Mouse (Mus musculus): ENCODE measurements around the gene Klc1. TPM values are rescaled to one million over a fixed set of nuclear protein-coding genes. Genes with fewer than 3 reads are reported as not detected.

The Klc1 gene
- polyA plus RNA-seq, 1 experiment from 2014 or later = 189 TPM

DNA sequence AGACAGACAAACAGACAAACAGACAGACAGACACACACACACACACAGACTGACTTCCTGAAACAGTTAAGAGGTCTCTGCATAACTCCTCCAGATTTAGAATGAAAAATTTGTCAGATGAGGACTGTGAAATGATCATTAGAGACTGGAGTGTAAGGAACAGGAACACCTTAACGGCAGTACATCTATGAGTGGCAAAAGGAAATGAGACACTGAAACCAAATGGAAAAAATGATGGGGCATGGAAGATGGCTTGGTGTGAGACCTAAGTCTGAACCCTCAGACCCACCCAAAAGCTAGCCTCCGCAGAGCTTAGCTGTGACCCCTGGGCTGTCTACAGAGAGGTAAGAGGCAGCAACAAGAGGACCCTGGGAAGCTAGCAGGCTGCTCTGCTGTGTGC, 96.8 kb downstream of the Klc1 start:
- Histone ChIP-seq H3K27me3 (ENCODE audit: low read depth, poor library complexity, severe bottlenecking) (no peaks in the 10 kb centered on the region), H3K4me3 (no peak overlapping the region), H3K9me3 (replicated peaks) (no peaks in the 10 kb centered on the region), H3K27ac (replicated peaks) (no peak overlapping the region), H3K4me1 (no peaks in the 10 kb centered on the region), H3K36me3 (no peaks in the 10 kb centered on the region)
- 87% methylated on average over 2 of the region's 2 CpGs for whole genome bisulfite sequencing
- no peak for DNase-seq (ENCODE audit: low spot score)

Other genes with a start within 250 kb of the Klc1 start
- gene Eif5, start 220.8 kb upstream of the Klc1 start, polyA plus RNA-seq (2016; fragmentation: Nextera tagmentation; extraction: Ambion mirVana) = 713 and 786 TPM in 2 replicates
- 44.2 and 47.4 TPM in 2 replicates for gene Mark3, start 184.3 kb upstream of the Klc1 start, polyA plus RNA-seq (2016; fragmentation: Nextera tagmentation; extraction: Ambion mirVana)
- gene Ckb, start 86.5 kb upstream of the Klc1 start, polyA plus RNA-seq (2016; fragmentation: Nextera tagmentation; extraction: Ambion mirVana) = 2,837 and 3,349 TPM in 2 replicates
- gene Trmt61a, start 80.7 kb upstream of the Klc1 start, polyA plus RNA-seq (2016; fragmentation: Nextera tagmentation; extraction: Ambion mirVana) = 18.4 and 18.7 TPM in 2 replicates
- 57.2 and 62.0 TPM in 2 replicates for gene Bag5, start 45.6 kb upstream of the Klc1 start, polyA plus RNA-seq (2016; fragmentation: Nextera tagmentation; extraction: Ambion mirVana)
- gene Apopt1, start 45.6 kb upstream of the Klc1 start, polyA plus RNA-seq (2016; fragmentation: Nextera tagmentation; extraction: Ambion mirVana) = 59.8 and 59.9 TPM in 2 replicates
- 16.7 and 18.2 TPM in 2 replicates for gene Xrcc3, start 55.0 kb downstream of the Klc1 start, polyA plus RNA-seq (2016; fragmentation: Nextera tagmentation; extraction: Ambion mirVana)
- gene Zfyve21, start 55.3 kb downstream of the Klc1 start, polyA plus RNA-seq (2016; fragmentation: Nextera tagmentation; extraction: Ambion mirVana) = 75.3 and 79.2 TPM in 2 replicates
- gene Ppp1r13b, start 149.3 kb downstream of the Klc1 start, polyA plus RNA-seq (2016; fragmentation: Nextera tagmentation; extraction: Ambion mirVana) = 3.5 and 4.9 TPM in 2 replicates
- gene Atp5mpl, start 208.1 kb downstream of the Klc1 start, polyA plus RNA-seq (2016; fragmentation: Nextera tagmentation; extraction: Ambion mirVana) = 559 and 585 TPM in 2 replicates
- 1.0 TPM in 2 replicates for gene Tdrd9, start 212.7 kb downstream of the Klc1 start, polyA plus RNA-seq (2016; fragmentation: Nextera tagmentation; extraction: Ambion mirVana)
- not detected in 2 replicates for gene Rd3l, start 222.5 kb downstream of the Klc1 start, polyA plus RNA-seq (2016; fragmentation: Nextera tagmentation; extraction: Ambion mirVana)